Mouse (Mus musculus): ENCODE results near the gene Mgat3.
A peak's percentile ranks its signal among the peaks of the same experiment; 100 is the strongest.

Mgat3 gene

DNA sequence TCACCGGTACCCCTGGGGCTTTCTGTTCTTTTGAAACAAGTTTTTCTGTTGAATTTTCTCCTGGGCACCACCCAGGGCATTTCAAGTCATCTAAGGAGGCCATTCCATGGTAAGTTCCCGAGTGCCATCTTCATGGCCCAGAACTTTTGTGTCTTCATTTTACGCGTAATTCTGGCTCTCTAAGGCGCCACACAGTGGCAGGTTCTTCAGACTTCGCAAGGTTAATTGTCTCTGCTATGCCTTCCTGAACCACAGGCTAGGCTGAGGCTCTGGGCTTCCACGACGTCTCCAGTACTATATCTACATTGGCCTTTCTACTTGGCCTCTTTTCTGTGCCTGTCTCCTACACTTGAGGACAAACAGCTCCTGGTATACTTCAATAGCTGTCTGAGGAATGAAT is 47.5 kb downstream of the Mgat3 start:
- DNase-seq (ENCODE audit: extremely low spot score, low read depth, low spot score) = no peak

DNA sequence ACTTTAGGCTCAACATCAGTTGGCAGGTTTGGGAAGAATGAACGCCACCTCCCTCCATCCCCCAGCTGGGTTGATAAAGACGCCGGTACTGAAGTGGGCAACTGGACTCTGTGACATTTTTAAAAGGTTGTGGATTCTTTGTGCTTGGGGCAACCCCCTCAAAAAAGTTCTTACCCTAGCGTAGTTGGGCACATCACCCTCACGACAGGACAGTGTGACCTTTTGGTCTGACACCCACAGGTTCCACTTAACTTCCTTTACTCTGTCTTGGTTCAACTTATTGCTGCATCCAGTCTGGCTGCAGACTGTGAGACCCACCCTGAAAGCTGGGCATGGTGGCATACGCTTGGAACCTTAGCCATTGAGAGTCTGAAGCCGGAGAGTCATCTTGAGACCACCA is 50.2 kb downstream of the Mgat3 start:
- DNase-seq (ENCODE audit: extremely low spot score, low read depth, low spot score) = no peak

DNA sequence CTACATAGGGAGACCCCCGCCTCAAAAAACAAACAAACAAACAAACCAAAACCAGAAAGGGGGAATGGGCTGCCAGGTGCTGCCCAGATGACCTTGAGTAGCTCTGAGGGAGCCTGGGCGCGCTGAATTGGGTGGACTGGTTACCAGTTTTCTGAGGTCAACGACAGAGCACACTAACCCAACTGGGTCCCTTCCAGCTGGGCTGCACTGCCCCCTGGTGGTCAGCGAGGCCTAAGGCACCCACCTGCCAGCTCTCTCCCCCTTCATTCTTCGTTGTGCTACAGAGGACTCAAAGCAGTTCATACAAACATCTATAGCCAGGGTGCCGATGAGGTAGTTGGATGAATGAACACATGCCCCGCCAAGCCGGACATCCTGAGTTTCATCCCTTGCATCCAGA is 51.7 kb downstream of the Mgat3 start:
- peak; percentile 35 for DNase-seq (ENCODE audit: extremely low spot score, low read depth, low spot score)

DNA sequence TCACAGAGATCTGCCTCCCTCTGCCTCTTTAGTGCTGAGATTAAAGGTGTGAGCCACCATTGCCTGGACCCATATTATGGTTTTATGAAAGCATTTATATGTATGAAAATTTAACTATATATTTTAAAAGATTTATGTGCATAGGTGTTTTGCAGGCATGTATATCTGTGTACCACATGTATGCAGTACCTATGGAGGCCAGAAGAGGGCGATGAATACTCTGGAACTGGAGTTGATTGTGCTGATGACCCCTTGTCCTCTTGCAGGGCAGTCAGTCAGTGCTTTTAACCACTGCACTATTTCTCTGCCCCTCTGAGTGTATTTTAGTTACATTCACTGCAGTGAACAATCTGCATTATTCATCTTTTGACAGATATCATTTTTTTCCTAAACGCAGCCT is 52.3 kb downstream of the Mgat3 start:
- peak; percentile 28 for DNase-seq (ENCODE audit: extremely low spot score, low read depth, low spot score)

DNA sequence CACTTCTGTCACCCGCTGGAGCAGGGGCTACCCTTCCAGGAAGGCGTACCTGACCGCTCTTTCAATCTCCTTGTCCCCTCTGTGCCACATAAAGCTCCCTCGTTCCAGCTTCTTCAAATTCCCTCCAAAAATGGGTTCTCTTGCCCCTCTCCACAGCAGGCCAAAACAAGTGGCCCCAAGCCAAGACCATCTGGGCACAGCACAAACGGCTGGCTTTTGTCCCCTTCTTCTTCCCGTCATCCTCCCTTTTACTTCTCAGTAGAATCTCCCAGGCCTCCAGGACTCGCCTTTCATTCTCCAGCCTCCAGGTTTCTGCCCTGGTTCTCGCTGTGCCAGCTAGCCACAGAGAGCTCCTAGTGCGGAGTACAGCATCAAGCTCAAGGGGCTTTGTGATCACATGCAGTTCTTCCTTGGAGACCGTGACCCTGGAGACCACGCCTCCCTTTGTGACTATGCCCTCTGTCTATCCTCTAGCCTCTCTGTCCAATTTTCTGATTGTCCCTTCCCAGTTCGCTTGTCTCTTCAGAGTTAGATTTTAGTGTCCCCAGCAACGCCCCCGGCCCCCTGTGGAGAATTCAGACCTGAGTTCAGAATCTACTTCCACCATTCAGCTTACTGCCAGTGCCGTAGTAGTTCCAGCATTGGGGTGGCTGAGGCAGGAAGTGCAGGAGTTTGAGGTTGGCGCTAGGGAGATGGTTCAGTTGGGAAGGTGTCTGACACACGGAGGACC is 54.7 kb downstream of the Mgat3 start:
- DNase-seq (ENCODE audit: extremely low spot score, low read depth, low spot score) = no peak

DNA sequence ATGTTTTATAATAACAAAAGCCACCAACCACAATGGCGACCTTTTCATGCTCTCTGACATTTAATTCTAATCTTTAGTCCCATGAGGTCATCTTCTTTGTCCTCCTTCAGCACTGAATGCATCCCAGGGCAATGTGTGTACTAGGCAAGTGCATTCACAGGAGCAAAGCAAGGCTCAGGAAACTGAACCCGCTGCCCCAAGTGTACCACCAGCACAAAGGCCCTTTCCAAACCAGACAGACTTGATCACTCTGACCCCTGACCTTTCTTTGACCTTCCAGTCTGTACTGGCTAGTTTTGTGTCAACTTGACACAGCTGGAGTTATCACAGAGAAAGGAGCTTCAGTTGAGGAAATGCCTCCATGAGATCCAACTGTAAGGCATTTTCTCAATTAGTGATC is 58.8 kb downstream of the Mgat3 start:
- no peak for DNase-seq (ENCODE audit: extremely low spot score, low read depth, low spot score)

DNA sequence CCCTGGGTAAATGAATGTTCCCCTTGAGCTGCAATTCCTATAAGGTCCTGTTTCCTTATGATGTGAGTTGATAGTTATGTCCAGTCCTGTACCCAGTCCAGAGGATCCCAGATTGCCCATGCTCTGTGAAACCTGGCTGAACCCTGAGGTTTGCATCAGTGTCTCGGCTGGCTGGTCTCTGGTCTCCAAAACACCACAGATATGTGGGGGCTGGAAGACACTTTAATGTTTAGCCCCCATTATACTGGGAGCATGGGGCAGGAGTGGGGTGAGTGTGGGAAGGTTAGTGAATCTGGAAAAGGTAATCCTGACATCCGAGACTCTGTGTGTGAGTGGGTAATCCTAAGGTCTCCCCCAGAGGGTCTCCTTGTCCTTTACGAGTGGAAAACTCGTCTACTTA is 59.5 kb downstream of the Mgat3 start:
- no peak for DNase-seq (ENCODE audit: extremely low spot score, low read depth, low spot score)

DNA sequence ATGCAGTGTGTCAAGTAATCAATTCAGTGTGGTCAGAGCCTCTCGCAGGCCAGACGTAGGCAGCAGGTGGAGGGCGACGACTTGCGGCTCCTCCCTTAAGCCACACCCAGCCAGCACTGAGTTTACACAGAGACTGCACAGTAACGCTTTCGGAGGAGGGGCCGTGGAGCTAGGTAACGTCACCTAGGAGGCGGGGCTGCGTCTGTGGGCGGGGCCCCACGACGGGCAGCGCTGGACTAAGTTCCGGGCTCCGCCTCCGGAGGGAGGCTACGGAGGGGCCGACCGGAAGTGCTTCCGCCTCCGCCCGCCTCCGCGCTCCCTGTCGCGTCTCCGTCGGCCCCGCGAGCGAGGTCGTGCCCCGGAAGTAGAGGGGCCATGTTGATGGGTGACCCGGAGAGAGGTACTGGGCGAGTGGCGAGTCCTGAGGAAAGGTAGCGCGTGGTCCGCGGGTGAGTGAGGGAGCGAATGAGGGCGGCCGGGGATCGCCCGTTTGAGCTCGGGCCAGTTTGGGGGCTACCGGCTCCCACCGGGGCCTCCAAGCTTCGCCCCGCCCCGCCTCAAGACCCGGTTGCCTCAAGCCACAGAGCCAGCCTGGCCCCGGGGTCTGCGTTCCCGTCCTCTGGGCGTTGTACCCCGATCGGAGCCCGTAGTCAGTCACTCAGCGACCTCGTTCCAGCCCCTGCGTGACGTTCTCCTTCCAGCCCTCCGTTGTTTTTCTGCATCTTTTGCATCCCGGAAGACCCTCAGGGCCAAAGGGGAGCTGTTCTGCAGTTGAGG is 60.4 kb downstream of the Mgat3 start, which contains the start of gene Mief1:
Gene Mief1 (plus strand): TSS at position 286 of the 777 bp plus-strand sequence.
- peak; percentile 92 for DNase-seq (ENCODE audit: extremely low spot score, low read depth, low spot score)

DNA sequence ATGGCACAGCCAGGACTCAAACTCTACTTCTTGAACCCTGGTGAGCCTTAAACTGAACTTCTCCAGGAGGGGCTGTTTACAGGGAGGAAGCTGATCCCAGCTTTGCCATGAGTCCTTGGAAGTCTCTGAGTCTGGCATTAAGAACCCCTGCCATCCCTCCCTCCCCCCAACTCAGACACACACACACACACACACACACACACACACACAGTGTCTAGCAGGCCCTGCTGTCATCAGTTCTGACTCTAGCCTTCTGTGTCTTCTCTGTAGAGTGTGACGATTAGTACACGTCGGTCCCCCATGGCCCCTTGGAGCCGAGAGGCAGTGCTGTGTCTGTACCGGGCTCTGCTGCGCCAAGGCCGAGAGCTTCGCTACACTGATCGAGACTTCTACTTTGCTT is 62.0 kb downstream of the Mgat3 start, which contains the start of gene AC140267.1:
Gene AC140267.1 (plus strand): TSS at position 301 of the 400 bp plus-strand sequence.
- DNase-seq (ENCODE audit: extremely low spot score, low read depth, low spot score) = no peak

DNA sequence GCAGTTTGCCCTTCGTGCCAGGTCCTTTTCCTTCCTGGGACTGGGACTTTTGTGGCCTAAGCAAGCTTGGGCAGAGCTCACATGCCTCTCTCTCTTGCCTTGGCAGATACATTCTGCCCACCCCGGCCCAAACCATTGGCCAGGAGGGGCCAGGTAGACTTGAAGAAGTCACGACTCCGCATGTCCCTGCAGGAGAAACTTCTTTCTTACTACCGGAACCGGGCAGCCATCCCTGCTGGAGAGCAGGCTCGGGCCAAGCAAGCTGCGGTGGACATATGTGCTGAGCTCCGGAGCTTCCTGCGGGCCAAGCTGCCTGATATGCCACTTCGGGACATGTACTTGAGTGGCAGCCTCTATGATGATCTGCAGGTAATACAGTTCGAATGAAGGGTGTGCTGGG is 74.6 kb downstream of the Mgat3 start:
- no peak for DNase-seq (ENCODE audit: extremely low spot score, low read depth, low spot score)

DNA sequence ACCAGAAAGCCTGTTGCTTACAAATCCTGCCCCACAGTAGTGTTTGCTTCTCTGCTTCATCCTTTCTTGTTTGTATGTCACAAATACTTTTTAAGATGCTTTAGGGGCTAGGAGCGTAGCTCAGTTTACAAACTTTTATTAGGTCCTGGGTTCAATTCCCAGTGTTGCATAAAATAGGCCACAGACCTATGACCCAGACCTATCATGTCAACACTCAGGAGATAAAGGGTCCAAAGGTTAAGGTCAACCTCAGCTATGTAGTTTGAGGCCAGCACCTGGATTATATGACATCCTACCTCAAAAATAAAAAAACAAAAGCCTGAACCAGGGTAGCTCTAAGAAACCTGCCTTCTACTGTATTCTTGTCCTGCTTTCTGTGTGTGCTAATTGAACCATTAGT is 75.1 kb downstream of the Mgat3 start:
- no peak for DNase-seq (ENCODE audit: extremely low spot score, low read depth, low spot score)

DNA sequence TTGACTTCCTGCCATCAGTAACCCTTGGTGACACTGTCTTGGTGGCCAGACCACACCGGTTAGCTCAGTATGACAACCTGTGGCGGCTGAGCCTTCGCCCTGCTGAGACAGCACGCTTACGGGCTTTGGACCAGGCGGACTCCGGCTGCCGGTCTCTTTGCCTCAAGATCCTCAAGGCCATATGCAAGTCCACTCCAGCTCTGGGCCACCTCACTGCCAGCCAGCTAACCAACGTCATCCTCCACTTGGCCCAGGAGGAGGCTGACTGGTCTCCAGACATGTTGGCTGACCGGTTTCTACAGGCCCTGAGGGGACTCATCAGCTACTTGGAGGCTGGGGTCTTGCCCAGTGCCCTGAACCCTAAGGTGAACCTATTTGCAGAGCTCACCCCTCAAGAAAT is 76.2 kb downstream of the Mgat3 start:
- DNase-seq (ENCODE audit: extremely low spot score, low read depth, low spot score) = no peak

DNA sequence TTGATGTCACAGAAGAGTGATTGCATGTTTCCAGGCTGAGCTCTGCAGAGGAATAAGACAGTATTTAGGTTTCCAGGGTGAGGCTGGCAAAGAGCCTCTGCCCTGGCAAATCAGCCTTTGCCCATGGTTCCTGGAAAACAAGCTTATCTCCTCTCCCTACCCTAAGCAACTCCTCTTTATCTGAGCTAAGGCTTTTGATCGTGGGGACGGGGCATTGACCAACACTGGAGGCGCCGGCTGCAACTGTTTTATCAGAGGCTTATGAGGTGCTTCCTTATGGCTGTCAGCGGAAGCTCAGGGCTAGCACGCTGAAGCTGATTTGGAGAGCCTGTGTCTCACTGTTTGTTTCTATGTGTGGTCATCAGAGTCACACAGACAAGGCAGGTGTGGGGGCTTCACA is 77.1 kb downstream of the Mgat3 start:
- no peak for DNase-seq (ENCODE audit: extremely low spot score, low read depth, low spot score)

DNA sequence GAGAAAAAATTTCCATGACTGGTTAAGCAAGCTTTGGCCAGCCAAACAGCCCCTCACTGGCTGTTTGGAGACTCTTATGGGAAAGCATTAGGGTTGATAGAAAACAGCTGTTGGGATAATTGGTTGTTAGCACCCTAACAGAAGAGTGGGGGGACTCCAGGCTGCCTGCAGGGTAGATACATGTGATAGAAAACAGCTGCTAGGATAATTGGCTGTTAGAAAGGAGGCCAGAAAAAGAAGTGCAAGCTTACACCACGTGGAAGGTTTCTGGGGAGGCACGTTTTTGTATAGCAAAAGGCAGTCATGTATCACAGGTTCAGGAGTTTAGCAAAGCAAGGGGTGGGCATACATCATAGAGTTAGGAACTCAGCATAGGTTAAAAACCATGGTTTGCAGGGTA is 80.0 kb downstream of the Mgat3 start:
- peak; percentile 63 for DNase-seq (ENCODE audit: extremely low spot score, low read depth, low spot score)

DNA sequence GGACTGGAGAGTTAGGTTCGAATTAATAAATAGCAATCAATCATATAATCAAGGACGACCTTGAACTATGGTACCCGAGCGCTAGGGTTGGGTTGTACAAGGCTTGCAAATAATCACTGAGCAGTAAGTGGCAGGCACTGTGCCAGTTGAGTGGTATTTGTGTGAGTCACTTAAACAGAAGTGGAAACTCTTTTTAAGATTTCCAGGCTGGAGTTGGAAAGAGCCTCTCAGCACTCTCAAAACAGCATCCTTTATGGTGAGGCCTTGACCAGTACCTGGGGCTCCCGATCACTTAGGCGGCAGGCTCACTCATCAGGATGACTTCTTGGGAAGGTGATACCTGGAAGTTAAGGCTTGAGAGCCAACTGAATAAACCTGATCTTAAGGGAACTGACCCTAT is 80.7 kb downstream of the Mgat3 start:
- DNase-seq (ENCODE audit: extremely low spot score, low read depth, low spot score) = no peak

DNA sequence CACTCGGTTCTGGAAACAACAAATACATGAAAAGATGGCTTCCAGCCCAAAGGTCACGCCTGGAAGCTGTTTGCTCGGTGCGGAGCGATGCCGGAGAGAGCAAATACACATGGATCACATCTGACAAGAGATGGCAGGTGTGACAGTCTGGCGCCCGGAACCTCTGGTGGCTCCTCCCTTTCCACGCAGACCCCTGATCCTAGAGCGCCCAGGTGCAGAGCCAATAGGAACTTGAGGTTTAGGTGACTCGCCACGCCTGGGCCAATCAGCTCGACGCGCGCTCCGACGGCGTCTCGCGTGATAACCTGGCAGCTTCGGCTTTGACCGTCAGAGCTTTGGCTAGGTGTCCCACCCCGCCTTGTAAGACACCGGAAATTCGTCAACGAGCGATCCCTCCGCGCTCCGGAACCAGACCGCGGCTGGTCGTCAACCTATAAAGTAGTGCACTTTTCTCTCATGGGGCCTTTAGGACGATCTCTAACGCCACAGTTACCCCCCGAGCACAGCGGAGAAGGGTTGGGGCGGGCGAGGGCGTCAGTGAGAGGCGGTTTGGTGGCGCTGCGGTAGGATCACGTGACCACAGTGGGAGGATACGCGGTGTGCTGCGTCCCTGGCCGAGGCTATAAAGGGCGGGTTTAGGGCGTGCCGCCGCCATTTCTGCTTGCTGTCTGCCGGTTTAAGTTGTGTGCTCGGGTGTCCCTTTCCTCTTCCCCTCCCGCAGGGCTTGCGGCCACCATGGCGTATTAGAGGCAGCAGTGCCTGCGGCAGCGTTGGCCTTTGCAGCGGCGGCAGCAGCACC is 81.5 kb downstream of the Mgat3 start, which contains the start of gene Atf4:
Gene Atf4 (plus strand): TSS at position 338 of the 799 bp plus-strand sequence.
- peak; percentile 97 for DNase-seq (ENCODE audit: extremely low spot score, low read depth, low spot score)

DNA sequence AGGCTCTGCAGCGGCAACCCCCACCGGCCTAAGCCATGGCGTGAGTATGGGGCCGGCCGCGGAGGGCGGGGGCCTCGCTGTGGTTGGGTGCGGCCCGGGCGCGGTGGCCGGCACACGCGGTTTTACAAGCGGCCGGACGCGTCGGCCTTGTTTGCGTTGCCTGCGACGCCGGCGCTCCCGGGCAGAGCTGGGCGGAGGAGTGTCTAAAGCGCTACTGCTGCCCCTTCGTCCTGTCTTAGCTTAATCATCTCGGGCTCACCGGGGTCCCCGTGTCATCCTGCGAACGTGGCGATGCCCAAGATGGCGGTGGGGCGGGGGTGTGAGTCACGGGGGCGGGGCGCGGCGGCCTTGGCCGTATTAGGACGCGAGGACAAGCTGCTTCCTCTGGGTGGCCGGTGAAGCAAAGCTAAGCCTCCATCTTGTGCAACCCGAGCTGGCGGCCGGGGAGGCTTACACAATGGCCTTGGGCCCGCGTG is 82.2 kb downstream of the Mgat3 start:
- DNase-seq (ENCODE audit: extremely low spot score, low read depth, low spot score) = no peak

DNA sequence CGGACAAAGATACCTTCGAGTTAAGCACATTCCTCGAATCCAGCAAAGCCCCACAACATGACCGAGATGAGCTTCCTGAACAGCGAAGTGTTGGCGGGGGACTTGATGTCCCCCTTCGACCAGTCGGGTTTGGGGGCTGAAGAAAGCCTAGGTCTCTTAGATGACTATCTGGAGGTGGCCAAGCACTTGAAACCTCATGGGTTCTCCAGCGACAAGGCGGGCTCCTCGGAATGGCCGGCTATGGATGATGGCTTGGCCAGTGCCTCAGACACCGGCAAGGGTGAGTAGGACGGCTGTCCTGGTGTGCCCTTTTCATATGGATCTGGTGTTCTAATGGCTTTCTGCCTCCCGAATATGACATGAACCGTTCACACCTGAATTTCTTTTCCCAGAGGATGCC is 82.7 kb downstream of the Mgat3 start:
- DNase-seq (ENCODE audit: extremely low spot score, low read depth, low spot score) = no peak

DNA sequence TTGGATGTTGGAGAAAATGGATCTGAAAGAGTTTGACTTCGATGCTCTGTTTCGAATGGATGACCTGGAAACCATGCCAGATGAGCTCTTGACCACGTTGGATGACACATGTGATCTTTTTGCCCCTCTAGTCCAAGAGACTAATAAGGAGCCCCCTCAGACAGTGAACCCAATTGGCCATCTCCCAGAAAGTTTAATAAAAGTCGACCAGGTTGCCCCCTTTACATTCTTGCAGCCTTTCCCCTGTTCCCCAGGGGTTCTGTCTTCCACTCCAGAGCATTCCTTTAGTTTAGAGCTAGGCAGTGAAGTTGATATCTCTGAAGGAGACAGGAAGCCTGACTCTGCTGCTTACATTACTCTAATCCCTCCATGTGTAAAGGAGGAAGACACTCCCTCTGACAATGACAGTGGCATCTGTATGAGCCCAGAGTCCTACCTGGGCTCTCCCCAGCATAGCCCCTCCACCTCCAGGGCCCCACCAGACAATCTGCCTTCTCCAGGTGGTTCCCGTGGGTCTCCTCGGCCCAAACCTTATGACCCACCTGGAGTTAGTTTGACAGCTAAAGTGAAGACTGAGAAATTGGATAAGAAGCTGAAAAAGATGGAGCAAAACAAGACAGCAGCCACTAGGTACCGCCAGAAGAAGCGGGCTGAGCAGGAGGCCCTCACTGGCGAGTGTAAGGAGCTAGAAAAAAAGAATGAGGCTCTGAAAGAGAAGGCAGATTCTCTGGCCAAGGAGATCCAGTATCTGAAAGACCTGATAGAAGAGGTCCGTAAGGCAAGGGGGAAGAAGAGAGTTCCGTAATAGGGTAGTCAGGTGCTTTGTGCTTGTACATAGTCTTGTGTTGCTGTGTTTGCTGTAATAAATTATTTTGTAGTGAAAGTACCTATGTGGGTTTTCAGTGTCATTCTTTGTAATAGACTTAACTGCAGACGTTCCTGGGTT is 83.4 kb downstream of the Mgat3 start:
- no peak for DNase-seq (ENCODE audit: extremely low spot score, low read depth, low spot score)

DNA sequence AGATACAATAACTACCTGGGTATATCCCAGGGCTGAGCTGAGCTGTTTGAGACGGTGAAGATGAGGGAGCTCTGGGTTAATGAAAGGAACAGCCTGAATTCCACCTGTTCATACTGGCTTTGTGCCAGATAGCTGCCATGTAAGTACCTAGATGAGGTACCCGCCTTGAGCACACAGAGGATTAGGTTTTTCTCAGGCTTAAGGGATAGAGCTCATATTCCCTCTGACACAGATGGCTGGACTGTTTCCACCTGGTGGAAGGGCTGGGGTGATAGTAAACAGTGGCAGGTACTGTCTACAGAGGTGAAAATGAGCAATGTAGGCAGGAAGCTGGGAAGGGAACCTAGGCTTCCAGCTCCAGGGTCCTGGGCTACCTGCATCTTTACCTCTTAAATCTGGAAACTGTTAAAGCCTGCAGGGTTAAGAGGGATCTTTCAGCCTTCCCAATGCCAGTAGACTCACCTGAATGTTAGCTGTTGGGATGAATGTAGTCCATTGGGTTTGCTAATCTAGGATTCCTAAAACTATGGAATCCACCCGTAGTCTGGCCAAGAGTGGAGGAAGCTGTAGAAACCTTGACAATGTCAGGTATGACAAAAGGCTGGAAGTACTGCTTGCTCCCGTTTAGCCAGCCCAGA is 84.2 kb downstream of the Mgat3 start:
- no peak for DNase-seq (ENCODE audit: extremely low spot score, low read depth, low spot score)

All from hindlimb bud, embryonic 11.5 days (tissue).